Mouse (Mus musculus) bone marrow macrophage, adult 2 months (primary cell): ENCODE results near the gene Serpinb1a. TPM values are rescaled to one million over a fixed set of nuclear protein-coding genes. Genes with fewer than 3 reads are reported as not detected.

Source experiments
- H3K27ac ChIP-seq: 2 replicates; pipeline ENCODE4 v1.5.1; 2012; ENCODE audit warnings: low read depth, low read length; ENCODE audit not compliant: insufficient read depth
- H3K4me1 ChIP-seq: 2 replicates; pipeline ENCODE4 v1.6.1; 2012; ENCODE audit warnings: low read length; ENCODE audit not compliant: control insufficient read depth, insufficient read depth
- H3K4me3 ChIP-seq: 2 replicates; pipeline ENCODE4 v1.5.1; 2012; ENCODE audit warnings: mild to moderate bottlenecking, low read length, moderate library complexity; ENCODE audit not compliant: insufficient read depth
- CTCF ChIP-seq: IDR thresholded peaks from 2 replicates; pipeline ENCODE4 v1.5.1; 2012; ENCODE audit warnings: low read depth, mild to moderate bottlenecking, low read length, moderate library complexity
- POLR2A ChIP-seq: IDR thresholded peaks from 2 replicates; pipeline ENCODE4 v1.6.1; 2012; ENCODE audit warnings: mild to moderate bottlenecking, low read depth, low read length, borderline replicate concordance
- polyA plus RNA-seq: library from polyadenylated mRNA; stranded (reverse); fragments of >200 nt; gene quantifications from 2 replicates; pipeline ENCODE4 v1.2.4, GENCODE M21; 2012; ENCODE audit not compliant: missing spikeins, insufficient read depth, insufficient read length

Gene Serpinb1a
- polyA plus RNA-seq, 1 experiment: not detected

DNA sequence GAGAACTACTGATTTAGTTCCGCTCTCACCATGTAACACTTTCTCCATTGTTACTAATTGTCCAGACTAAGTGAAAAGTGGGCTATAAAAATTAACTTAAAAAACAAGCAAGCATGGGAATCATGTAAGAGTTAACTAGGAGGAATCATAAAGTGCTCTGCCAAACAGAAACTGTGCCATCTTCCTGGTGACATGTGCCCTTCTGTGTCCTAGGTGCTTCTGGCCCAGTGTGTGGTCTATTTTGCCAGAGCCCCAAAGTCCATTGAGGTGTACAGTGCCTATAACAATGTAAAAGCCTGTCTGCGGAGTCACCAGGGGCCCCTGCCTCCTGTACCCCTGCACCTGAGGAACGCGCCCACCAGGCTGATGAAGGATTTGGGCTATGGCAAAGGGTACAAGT lies 29.3 kb downstream of the Serpinb1a start:
- H3K4me3 ChIP-seq: no peak overlapping the region
- no peak for TF ChIP-seq CTCF
- no peak for TF ChIP-seq POLR2A
- no peaks in the 10 kb centered on the region for H3K4me1 ChIP-seq
- H3K27ac ChIP-seq: no peak overlapping the region

DNA sequence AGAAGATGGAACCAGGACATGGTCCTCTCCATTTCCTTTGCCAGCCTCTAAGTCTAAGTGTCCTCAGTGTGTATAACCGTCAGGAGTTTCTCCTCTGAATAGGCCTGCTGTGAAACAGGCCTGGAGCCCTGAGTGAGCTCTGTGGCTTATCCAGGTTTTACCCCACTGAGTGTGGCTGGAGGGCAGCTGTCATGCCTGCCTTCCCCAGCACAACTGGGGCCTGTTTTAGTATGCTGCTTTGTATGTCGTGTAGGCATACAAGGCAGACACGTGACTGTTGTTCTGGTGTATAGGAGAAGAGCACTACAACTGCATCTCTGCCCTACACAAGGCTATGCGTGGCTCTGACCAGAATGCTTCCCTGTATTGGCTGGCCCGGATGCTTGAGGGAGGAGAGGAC lies 31.1 kb downstream of the Serpinb1a start:
- Histone ChIP-seq H3K27ac (no peak overlapping the region), H3K4me1 (no peaks in the 10 kb centered on the region), H3K4me3 (no peak overlapping the region)
- TF ChIP-seq POLR2A (no peak), CTCF (no peak)

DNA sequence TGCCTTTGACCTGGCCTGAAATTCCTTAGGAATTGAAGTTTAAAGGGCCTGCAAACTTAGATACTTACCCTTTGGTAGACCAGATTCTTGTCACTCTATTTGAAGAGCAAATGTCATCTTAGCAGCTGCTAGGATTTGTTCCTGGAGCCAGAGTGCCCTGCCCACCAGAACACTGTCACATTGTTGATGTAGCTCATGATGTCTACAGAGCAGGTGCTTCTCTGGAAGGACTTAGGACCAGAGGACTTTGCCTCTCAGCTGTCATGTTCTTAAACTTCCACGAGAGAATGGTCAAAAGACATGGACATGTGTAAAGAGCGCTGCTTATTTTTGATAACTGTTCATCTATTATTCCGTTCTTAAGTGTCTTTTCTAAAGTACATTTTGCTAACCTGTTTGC lies 31.7 kb downstream of the Serpinb1a start:
- no peak overlapping the region for H3K4me3 ChIP-seq
- H3K27ac ChIP-seq: no peak overlapping the region
- TF ChIP-seq CTCF (no peak), POLR2A (no peak)
- H3K4me1 ChIP-seq: no peaks in the 10 kb centered on the region

DNA sequence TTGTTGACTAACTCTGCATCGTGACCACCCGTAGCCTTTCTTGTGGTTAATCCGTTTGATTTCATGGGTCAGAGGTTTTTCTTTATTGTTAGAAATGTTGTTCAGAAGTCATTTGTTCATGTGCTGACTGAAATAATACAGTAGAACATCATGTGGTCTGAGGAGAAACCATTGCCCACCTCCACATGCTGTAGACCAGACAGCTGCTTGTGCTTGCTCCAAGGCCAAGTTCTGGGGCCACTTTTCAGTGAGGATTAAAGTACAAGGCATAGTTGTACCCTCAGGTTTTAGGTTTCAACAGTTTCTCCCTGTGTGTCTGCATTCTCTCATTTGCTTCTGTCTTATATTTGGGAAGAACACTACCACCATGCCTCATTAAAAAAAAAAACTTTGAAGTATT lies 43.4 kb downstream of the Serpinb1a start:
- H3K4me1 ChIP-seq: peaks cover 6% of the 10 kb centered on the region; the same call in 1 of the 2 replicates
- no peak overlapping the region for H3K4me3 ChIP-seq
- no peak overlapping the region for H3K27ac ChIP-seq
- TF ChIP-seq POLR2A (no peak), CTCF (no peak)

DNA sequence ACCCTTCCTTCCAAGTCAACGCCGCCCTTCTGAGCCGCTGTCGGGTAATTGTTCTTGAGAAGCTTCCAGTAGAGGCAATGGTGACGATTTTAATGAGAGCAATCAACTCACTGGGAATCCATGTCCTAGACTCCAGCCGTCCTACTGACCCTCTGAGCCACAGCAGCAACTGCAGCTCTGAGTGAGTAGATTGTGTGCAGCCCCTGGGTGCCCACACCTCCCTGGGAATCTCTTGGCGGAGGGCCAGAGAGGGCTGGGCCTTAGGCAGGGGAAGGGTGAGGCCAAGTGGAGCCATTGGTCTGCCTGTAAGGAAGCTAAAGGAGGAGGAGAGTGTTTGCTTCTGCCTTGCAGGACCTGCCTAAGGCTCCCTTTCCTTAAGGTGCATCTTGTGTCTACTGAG lies 44.2 kb downstream of the Serpinb1a start:
- Histone ChIP-seq H3K4me1 (peaks cover 6% of the 10 kb centered on the region; the same call in 1 of the 2 replicates), H3K4me3 (no peak overlapping the region), H3K27ac (no peak overlapping the region)
- TF ChIP-seq POLR2A (no peak), CTCF (no peak)

DNA sequence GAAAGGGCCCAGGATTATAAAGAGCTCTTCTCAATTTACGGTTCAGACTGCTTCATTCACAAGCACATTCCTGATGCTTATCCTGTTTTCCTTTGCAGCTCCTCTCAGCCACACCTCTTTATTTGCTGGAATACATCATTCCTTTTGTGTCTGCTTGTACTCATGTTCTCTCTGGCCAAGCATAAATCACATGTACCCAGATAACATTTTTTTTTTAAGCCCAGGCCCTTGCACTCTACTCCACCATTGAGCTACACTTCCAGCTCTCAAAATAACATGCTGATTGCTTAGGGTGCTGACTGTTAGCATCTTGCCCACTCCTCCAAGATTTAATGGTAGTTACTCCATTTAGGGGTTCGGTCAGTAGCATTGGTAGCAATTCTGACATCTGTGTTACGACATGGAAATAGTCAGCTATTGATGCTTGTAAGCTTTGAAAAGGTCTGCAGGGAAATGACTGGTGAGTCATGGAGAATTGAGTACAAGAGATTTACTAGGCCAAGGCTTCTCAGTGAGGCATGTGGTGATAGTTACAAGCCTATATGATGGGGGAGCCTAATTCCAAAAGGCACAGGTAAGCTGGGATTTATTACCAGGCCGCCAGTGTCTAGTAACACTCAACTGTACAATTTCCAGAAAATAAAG lies 47.2 kb downstream of the Serpinb1a start:
- peaks cover 6% of the 10 kb centered on the region; the same call in 1 of the 2 replicates for H3K4me1 ChIP-seq
- no peak overlapping the region for H3K27ac ChIP-seq
- H3K4me3 ChIP-seq: no peak overlapping the region
- TF ChIP-seq POLR2A (no peak), CTCF (no peak)

DNA sequence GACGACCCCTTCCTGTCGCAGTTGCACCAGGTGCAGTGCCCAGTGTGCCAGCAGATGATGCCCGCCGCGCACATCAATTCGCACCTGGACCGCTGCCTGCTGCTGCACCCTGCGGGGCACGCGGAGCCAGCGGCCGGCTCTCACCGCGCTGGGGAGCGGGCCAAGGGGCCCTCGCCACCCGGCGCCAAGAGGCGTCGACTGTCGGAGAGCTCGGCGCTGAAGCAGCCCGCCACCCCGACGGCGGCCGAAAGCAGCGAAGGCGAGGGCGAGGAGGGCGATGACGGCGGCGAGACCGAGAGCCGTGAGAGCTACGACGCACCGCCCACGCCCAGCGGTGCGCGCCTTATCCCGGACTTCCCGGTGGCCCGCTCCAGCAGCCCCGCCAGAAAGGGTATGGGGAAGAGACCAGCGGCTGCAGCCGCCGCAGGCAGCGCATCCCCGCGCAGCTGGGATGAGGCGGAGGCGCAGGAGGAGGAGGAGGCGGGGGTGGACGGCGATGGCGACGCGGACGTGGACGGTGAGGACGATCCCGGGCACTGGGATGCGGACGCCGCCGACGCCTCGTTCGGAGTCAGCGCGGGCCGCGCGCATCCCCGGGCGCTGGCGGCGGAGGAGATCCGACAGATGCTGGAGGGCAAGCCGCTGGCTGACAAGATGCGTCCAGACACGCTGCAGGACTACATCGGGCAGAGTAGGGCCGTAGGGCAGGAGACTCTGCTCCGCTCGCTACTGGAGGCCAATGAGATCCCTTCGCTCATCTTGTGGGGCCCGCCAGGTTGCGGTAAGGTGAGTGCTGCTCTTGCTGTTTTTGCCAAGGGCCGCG lies 48.5 kb downstream of the Serpinb1a start, which contains the start of gene D930007J09Rik:
Gene D930007J09Rik (minus strand): TSS at position 591 of the 823 bp plus-strand sequence.
- Histone ChIP-seq H3K27ac (no peak within 1 kb of the TSS), H3K4me3 (peak within 1 kb of the TSS; percentile 91), H3K4me1 (peaks cover 6% of the 10 kb centered on the region; the same call in 1 of the 2 replicates)
- TF ChIP-seq CTCF: no peak
- no peak for TF ChIP-seq POLR2A

DNA sequence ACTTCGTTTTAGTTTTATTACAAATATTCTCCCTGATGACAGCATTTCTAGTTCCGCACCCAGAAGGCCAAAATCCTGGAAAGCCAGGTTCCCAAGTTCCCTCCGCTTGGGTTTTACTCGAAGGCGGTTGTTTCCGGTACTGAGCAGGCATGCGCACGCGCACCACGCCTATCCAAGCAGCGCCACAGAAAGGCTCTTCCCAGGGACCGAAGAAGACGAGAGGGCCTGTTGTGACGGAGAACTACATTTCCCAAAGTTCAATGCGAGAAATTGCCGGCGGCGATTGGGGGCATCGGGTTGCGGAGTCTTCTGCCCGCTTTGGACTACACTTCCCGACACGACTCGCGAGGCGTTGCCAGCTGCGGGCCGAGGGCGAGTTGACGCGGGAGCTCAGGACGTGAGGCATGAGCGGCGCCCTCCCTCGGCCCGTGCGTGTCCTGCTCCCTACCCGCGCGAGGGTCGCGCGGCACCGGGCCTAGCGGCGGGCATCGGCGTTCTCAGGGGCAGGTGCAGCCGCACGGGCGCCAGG lies 49.2 kb downstream of the Serpinb1a start, which contains the start of gene Wrnip1:
Gene Wrnip1 (plus strand): TSS at position 346 of the 529 bp plus-strand sequence.
- no peak for TF ChIP-seq CTCF
- TF ChIP-seq POLR2A: no peak
- Histone ChIP-seq H3K4me3 (peak within 1 kb of the TSS; percentile 91), H3K27ac (no peak within 1 kb of the TSS), H3K4me1 (peaks cover 6% of the 10 kb centered on the region; the same call in 1 of the 2 replicates)

DNA sequence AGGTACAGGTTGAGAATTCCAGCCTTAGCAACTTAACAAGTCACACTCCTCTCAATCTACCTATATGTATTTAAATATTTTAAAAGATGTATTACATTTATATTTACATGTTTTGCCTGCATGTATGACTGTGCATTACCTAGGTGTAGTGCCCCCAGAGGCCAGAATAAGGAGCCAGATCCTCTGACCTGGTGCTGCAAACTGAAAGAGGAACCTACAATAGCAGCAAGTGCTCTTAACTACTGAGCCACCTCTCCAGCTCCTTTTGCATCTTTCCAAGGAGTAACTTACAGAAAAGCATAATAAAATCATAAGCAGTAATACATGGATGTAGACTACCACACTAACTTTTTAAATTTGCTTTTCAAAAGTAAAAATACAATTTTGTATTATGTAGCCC lies 50.1 kb downstream of the Serpinb1a start:
- TF ChIP-seq POLR2A (no peak), CTCF (no peak)
- H3K27ac ChIP-seq: no peak overlapping the region
- H3K4me1 ChIP-seq: peaks cover 6% of the 10 kb centered on the region; the same call in 1 of the 2 replicates
- H3K4me3 ChIP-seq: no peak overlapping the region
